Mouse (Mus musculus): ENCODE measurements around the gene Cep295nl.

- TF ChIP-seq MAFK (IDR thresholded peaks at IDR 0.05; ENCODE audit: insufficient read depth, low read depth, low read length) (no peak), CHD2 (IDR thresholded peaks at IDR 0.05; ENCODE audit: low read depth, low read length) (no peak)
Observed at GRCm38 (mm10) chr11:118375006-118375405, 32.7 kb upstream of the Cep295nl start.

All from ES-E14 (cell line).